Mouse (Mus musculus): ENCODE measurements around the gene Tnrc6b. TPM values are rescaled to one million over a fixed set of nuclear protein-coding genes. Genes with fewer than 3 reads are reported as not detected.

The Tnrc6b gene
- polyA plus RNA-seq, 1 experiment from 2014 or later: 21.2 TPM

GRCm38 (mm10) chr15:80694125-80694910 lies 16.8 kb upstream of the Tnrc6b start:
- Histone ChIP-seq H3K4me2 (ENCODE audit: low read depth, low read length) (peak overlapping the region; percentile 50), H3K27ac (ENCODE audit: low read length) (no peak overlapping the region), H3K9ac (ENCODE audit: low read length) (no peak overlapping the region), H3K27me3 (ENCODE audit: control insufficient read depth, insufficient read depth, low read length) (peaks cover 10% of the 10 kb centered on the region), H3K4me1 (ENCODE audit: control insufficient read depth, insufficient read depth, low read length) (peaks cover 3% of the 10 kb centered on the region; the same call in 1 of the 2 replicates), H3K36me3 (ENCODE audit: control insufficient read depth, insufficient read depth) (no peaks in the 10 kb centered on the region), H3K4me3 (ENCODE audit: low read length) (no peak overlapping the region), H3K9me3 (replicated peaks; ENCODE audit: control insufficient read depth, low read length) (no peaks in the 10 kb centered on the region)
- ATAC-seq (replicated peaks; ENCODE audit: extremely low read depth, insufficient read depth, low FRiP score): no peak
- 13% methylated on average over 11 of the region's 11 CpGs for WGBS

- H3K4me3 ChIP-seq (ENCODE audit: low read length): no peak overlapping the region
- ATAC-seq (replicated peaks; ENCODE audit: extremely low read depth, insufficient read depth, low FRiP score): peak; percentile 59
- WGBS: 35% methylated on average over 5 of the region's 5 CpGs
These were observed 13.5 kb upstream of the Tnrc6b start for GRCm38 (mm10) chr15:80697564-80697963.

GRCm38 (mm10) chr15:80701481-80702257 lies 9.4 kb upstream of the Tnrc6b start:
- WGBS: 72% methylated on average over 8 of the region's 8 CpGs
- Histone ChIP-seq H3K9me3 (replicated peaks; ENCODE audit: control insufficient read depth, low read length) (no peaks in the 10 kb centered on the region), H3K4me2 (ENCODE audit: low read depth, low read length) (no peak overlapping the region), H3K27ac (ENCODE audit: low read length) (no peak overlapping the region), H3K4me3 (ENCODE audit: low read length) (no peak overlapping the region), H3K4me1 (ENCODE audit: control insufficient read depth, insufficient read depth, low read length) (peaks cover 10% of the 10 kb centered on the region), H3K27me3 (ENCODE audit: control insufficient read depth, insufficient read depth, low read length) (no peaks in the 10 kb centered on the region), H3K36me3 (ENCODE audit: control insufficient read depth, insufficient read depth) (no peaks in the 10 kb centered on the region), H3K9ac (ENCODE audit: low read length) (no peak overlapping the region)
- no peak for ATAC-seq (replicated peaks; ENCODE audit: extremely low read depth, insufficient read depth, low FRiP score)

More at GRCm38 (mm10) chr15:80697564-80697963, 13.5 kb upstream of the Tnrc6b start:
- H3K27ac ChIP-seq (ENCODE audit: low read length): 0 out of 2 replicates have a peak overlapping the region, but pooled peaks have one; percentile 30
- H3K36me3 ChIP-seq (ENCODE audit: control insufficient read depth, insufficient read depth): no peaks in the 10 kb centered on the region
- H3K4me2 ChIP-seq (ENCODE audit: low read depth, low read length): no peak overlapping the region
- H3K9ac ChIP-seq (ENCODE audit: low read length): no peak overlapping the region
- peaks cover 2% of the 10 kb centered on the region; the same call in 1 of the 2 replicates for H3K27me3 ChIP-seq (ENCODE audit: control insufficient read depth, insufficient read depth, low read length)
- H3K9me3 ChIP-seq (replicated peaks; ENCODE audit: control insufficient read depth, low read length): no peaks in the 10 kb centered on the region
- peaks cover 3% of the 10 kb centered on the region; the same call in 1 of the 2 replicates for H3K4me1 ChIP-seq (ENCODE audit: control insufficient read depth, insufficient read depth, low read length)

- H3K27me3 ChIP-seq (ENCODE audit: control insufficient read depth, insufficient read depth, low read length): no peaks in the 10 kb centered on the region
- 63% methylated on average over 5 of the region's 5 CpGs for WGBS
- no peak overlapping the region for H3K4me2 ChIP-seq (ENCODE audit: low read depth, low read length)
- H3K4me3 ChIP-seq (ENCODE audit: low read length): no peak overlapping the region
- H3K27ac ChIP-seq (ENCODE audit: low read length): no peak overlapping the region
- no peak overlapping the region for H3K9ac ChIP-seq (ENCODE audit: low read length)
- no peaks in the 10 kb centered on the region for H3K9me3 ChIP-seq (replicated peaks; ENCODE audit: control insufficient read depth, low read length)
- no peaks in the 10 kb centered on the region for H3K36me3 ChIP-seq (ENCODE audit: control insufficient read depth, insufficient read depth)
- H3K4me1 ChIP-seq (ENCODE audit: control insufficient read depth, insufficient read depth, low read length): peaks cover 21% of the 10 kb centered on the region
- no peak for ATAC-seq (replicated peaks; ENCODE audit: extremely low read depth, insufficient read depth, low FRiP score)
These were observed 8.2 kb upstream of the Tnrc6b start for GRCm38 (mm10) chr15:80702910-80703309.

GRCm38 (mm10) chr15:80703495-80703894 lies 7.6 kb upstream of the Tnrc6b start:
- no peaks in the 10 kb centered on the region for H3K27me3 ChIP-seq (ENCODE audit: control insufficient read depth, insufficient read depth, low read length)
- H3K9me3 ChIP-seq (replicated peaks; ENCODE audit: control insufficient read depth, low read length): no peaks in the 10 kb centered on the region
- H3K36me3 ChIP-seq (ENCODE audit: control insufficient read depth, insufficient read depth): no peaks in the 10 kb centered on the region
- no peak overlapping the region for H3K27ac ChIP-seq (ENCODE audit: low read length)
- H3K4me2 ChIP-seq (ENCODE audit: low read depth, low read length): no peak overlapping the region
- peaks cover 21% of the 10 kb centered on the region for H3K4me1 ChIP-seq (ENCODE audit: control insufficient read depth, insufficient read depth, low read length)
- WGBS: 76% methylated on average over 2 of the region's 2 CpGs
- no peak overlapping the region for H3K4me3 ChIP-seq (ENCODE audit: low read length)
- no peak overlapping the region for H3K9ac ChIP-seq (ENCODE audit: low read length)
- ATAC-seq (replicated peaks; ENCODE audit: extremely low read depth, insufficient read depth, low FRiP score): no peak

GRCm38 (mm10) chr15:80704267-80704666 lies 6.8 kb upstream of the Tnrc6b start:
- H3K9me3 ChIP-seq (replicated peaks; ENCODE audit: control insufficient read depth, low read length): no peaks in the 10 kb centered on the region

GRCm38 (mm10) chr15:80705828-80706549 lies 5.1 kb upstream of the Tnrc6b start:
- no peaks in the 10 kb centered on the region for H3K9me3 ChIP-seq (replicated peaks; ENCODE audit: control insufficient read depth, low read length)
- no peak for ATAC-seq (replicated peaks; ENCODE audit: extremely low read depth, insufficient read depth, low FRiP score)
- peaks cover 27% of the 10 kb centered on the region for H3K4me1 ChIP-seq (ENCODE audit: control insufficient read depth, insufficient read depth, low read length)
- 24% methylated on average over 18 of the region's 18 CpGs for WGBS
- H3K4me2 ChIP-seq (ENCODE audit: low read depth, low read length): peak overlapping the region; percentile 69
- no peaks in the 10 kb centered on the region for H3K27me3 ChIP-seq (ENCODE audit: control insufficient read depth, insufficient read depth, low read length)
- peak overlapping the region; percentile 83 for H3K27ac ChIP-seq (ENCODE audit: low read length)
- H3K36me3 ChIP-seq (ENCODE audit: control insufficient read depth, insufficient read depth): no peaks in the 10 kb centered on the region
- peak overlapping the region; percentile 41 for H3K4me3 ChIP-seq (ENCODE audit: low read length)
- H3K9ac ChIP-seq (ENCODE audit: low read length): peak overlapping the region; percentile 55

More at GRCm38 (mm10) chr15:80704267-80704666, 6.8 kb upstream of the Tnrc6b start:
- H3K27me3 ChIP-seq (ENCODE audit: control insufficient read depth, insufficient read depth, low read length): no peaks in the 10 kb centered on the region
- peak overlapping the region; percentile 38; the same call in 1 of the 2 replicates for H3K4me2 ChIP-seq (ENCODE audit: low read depth, low read length)
- H3K27ac ChIP-seq (ENCODE audit: low read length): no peak overlapping the region
- ATAC-seq (replicated peaks; ENCODE audit: extremely low read depth, insufficient read depth, low FRiP score): peak; percentile 64
- H3K4me1 ChIP-seq (ENCODE audit: control insufficient read depth, insufficient read depth, low read length): peaks cover 22% of the 10 kb centered on the region
- H3K36me3 ChIP-seq (ENCODE audit: control insufficient read depth, insufficient read depth): no peaks in the 10 kb centered on the region
- WGBS: 4% methylated on average over 7 of the region's 7 CpGs
- H3K4me3 ChIP-seq (ENCODE audit: low read length): no peak overlapping the region
- no peak overlapping the region for H3K9ac ChIP-seq (ENCODE audit: low read length)

- Histone ChIP-seq H3K9me3 (replicated peaks; ENCODE audit: control insufficient read depth, low read length) (no peaks in the 10 kb centered on the region), H3K4me3 (ENCODE audit: low read length) (peak overlapping the region; percentile 41), H3K27me3 (ENCODE audit: control insufficient read depth, insufficient read depth, low read length) (no peaks in the 10 kb centered on the region), H3K9ac (ENCODE audit: low read length) (peak overlapping the region; percentile 55), H3K4me1 (ENCODE audit: control insufficient read depth, insufficient read depth, low read length) (peaks cover 27% of the 10 kb centered on the region), H3K4me2 (ENCODE audit: low read depth, low read length) (peak overlapping the region; percentile 69), H3K36me3 (ENCODE audit: control insufficient read depth, insufficient read depth) (no peaks in the 10 kb centered on the region), H3K27ac (ENCODE audit: low read length) (peak overlapping the region; percentile 83)
- ATAC-seq (replicated peaks; ENCODE audit: extremely low read depth, insufficient read depth, low FRiP score): no peak
- WGBS: 21% methylated on average over 11 of the region's 11 CpGs
These were observed 4.5 kb upstream of the Tnrc6b start for GRCm38 (mm10) chr15:80706596-80706995.
